Mouse (Mus musculus) testis, adult 2 months (tissue): ENCODE results near the gene Ndrg4.

ENCODE experiments used
- CTCF ChIP-seq: fragments of 200-500 bp; IDR thresholded peaks from 2 replicates; pipeline ENCODE4 v1.5.1; 2012; ENCODE audit warnings: low read depth, mild to moderate bottlenecking, inconsistent platforms, low read length, moderate library complexity; ENCODE audit not compliant: control insufficient read depth, insufficient read depth, insufficient replicate concordance
- POLR2A ChIP-seq: fragments of 200-500 bp; IDR thresholded peaks from 2 replicates; pipeline ENCODE4 v1.6.1; 2012; ENCODE audit warnings: low read depth, mild to moderate bottlenecking, inconsistent platforms, low read length, moderate library complexity; ENCODE audit not compliant: control insufficient read depth

DNA sequence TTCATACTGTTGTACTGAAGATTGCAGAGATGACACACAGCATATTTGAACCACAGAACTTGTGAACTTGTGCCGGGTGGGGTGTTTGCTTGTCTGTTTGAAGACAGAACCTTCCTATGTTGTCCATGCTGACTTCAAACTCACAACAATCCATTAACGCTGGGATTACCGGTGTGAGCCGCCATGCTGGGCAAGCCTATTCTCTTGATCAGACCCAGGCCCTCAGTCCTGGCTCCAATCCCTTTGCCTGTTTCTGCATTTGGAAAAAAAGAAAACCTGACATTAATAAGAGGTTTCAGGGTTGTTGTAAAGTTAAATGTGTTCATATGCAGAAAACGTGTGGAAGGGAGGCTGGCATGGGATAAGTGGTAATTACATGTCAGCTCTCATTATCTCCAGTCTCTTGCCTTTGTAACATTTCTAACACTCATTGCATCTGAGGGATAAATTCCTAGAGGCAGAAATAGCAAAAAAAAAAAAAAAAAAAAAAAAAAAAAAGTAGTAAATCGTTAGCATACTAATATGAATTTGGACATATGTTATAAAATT is 16.4 kb upstream of the Ndrg4 start:
- TF ChIP-seq POLR2A (no peak), CTCF (no peak)
